Mouse (Mus musculus) midbrain, embryonic 13.5 days (tissue): Measurements from ENCODE around the gene Ampd3. TPM values are rescaled to one million over a fixed set of nuclear protein-coding genes. Genes with fewer than 3 reads are reported as not detected.

ENCODE experiments used
- ATAC-seq: fragments of 200-750 bp; cut with Nextera tagmentation; 2 replicates; pipeline ENCODE4 v1.8.0; 2017; ENCODE audit warnings: mild to moderate bottlenecking, moderate TSS enrichment, moderate library complexity
- H3K27ac ChIP-seq: fragments of 300-500 bp; sonication (generic); 2 replicates; pipeline ENCODE4 v1.5.1; 2015; ENCODE audit warnings: inconsistent platforms, mild to moderate bottlenecking, moderate library complexity
- H3K27me3 ChIP-seq: fragments of 300-500 bp; sonication (generic); 2 replicates; pipeline ENCODE4 v1.6.1; 2015; ENCODE audit warnings: mild to moderate bottlenecking, inconsistent platforms
- H3K36me3 ChIP-seq: fragments of 300-500 bp; sonication (generic); 2 replicates; pipeline ENCODE4 v1.6.1; 2015; ENCODE audit warnings: mild to moderate bottlenecking, inconsistent platforms
- H3K4me1 ChIP-seq: fragments of 300-500 bp; sonication (generic); replicated peaks from 2 replicates; pipeline ENCODE4 v1.6.1; 2015; ENCODE audit warnings: inconsistent platforms
- H3K4me2 ChIP-seq: fragments of 300-500 bp; sonication (generic); replicated peaks from 2 replicates; pipeline ENCODE4 v1.6.1; 2015; ENCODE audit warnings: moderate library complexity, mild to moderate bottlenecking, inconsistent platforms
- H3K4me3 ChIP-seq: fragments of 300-500 bp; sonication (generic); replicated peaks from 2 replicates; pipeline ENCODE4 v1.5.1; 2015; ENCODE audit warnings: mild to moderate bottlenecking, inconsistent platforms
- H3K9ac ChIP-seq: fragments of 300-500 bp; sonication (generic); replicated peaks from 2 replicates; pipeline ENCODE4 v1.6.1; 2015; ENCODE audit warnings: mild to moderate bottlenecking, inconsistent platforms
- H3K9me3 ChIP-seq: fragments of 300-500 bp; sonication (generic); 2 replicates; pipeline ENCODE4 v1.6.1; 2016; ENCODE audit warnings: mild to moderate bottlenecking, inconsistent platforms
- WGBS: fragments of 180-500 bp; shearing (Covaris S2); methylation state at CpG from one replicate; pipeline ENCODE4 v1.1.7; 2015; 5-methylcytosine and 5-hydroxymethylcytosine counted together
- microRNA-seq: library from miRNA; unstranded; fragments of <30 nt; microRNA quantifications from one replicate; pipeline ENCODE4, GENCODE M21; 2016
- polyA plus RNA-seq: library from polyadenylated mRNA; unstranded; fragments of >200 nt; fragmentation: Nextera tagmentation; extraction: Ambion mirVana; gene quantifications from 2 replicates; pipeline ENCODE4 v1.2.1, GENCODE M21; 2015

The Ampd3 gene
- polyA plus RNA-seq, 1 experiment from 2014 or later, result 2.9 TPM

GRCm38 (mm10) chr7:110853611-110854010 lies 85.6 kb downstream of the Ampd3 start:
- WGBS, result 60% methylated on average over 10 of the region's 10 CpGs
- no peak overlapping the region for H3K4me3 ChIP-seq
- no peaks in the 10 kb centered on the region for H3K36me3 ChIP-seq
- no peak overlapping the region for H3K4me2 ChIP-seq
- peaks cover 4% of the 10 kb centered on the region; the same call in 1 of the 2 replicates for H3K4me1 ChIP-seq
- no peak for ATAC-seq
- H3K9ac ChIP-seq, result no peak overlapping the region
- no peak overlapping the region for H3K27ac ChIP-seq
- H3K27me3 ChIP-seq, result no peaks in the 10 kb centered on the region
- no peaks in the 10 kb centered on the region for H3K9me3 ChIP-seq

GRCm38 (mm10) chr7:110854519-110854918 lies 86.5 kb downstream of the Ampd3 start:
- 67% methylated on average over 3 of the region's 3 CpGs for WGBS
- H3K27ac ChIP-seq, result no peak overlapping the region
- H3K9me3 ChIP-seq, result no peaks in the 10 kb centered on the region
- no peaks in the 10 kb centered on the region for H3K27me3 ChIP-seq
- no peak overlapping the region for H3K4me2 ChIP-seq
- peaks cover 4% of the 10 kb centered on the region; the same call in 1 of the 2 replicates for H3K4me1 ChIP-seq
- no peak overlapping the region for H3K4me3 ChIP-seq
- H3K36me3 ChIP-seq, result no peaks in the 10 kb centered on the region
- no peak for ATAC-seq
- no peak overlapping the region for H3K9ac ChIP-seq

- H3K4me1 ChIP-seq, result peaks cover 4% of the 10 kb centered on the region; the same call in 1 of the 2 replicates
- H3K27me3 ChIP-seq, result no peaks in the 10 kb centered on the region
- WGBS, result 86% methylated on average over 8 of the region's 8 CpGs
- H3K36me3 ChIP-seq, result no peaks in the 10 kb centered on the region
- no peak overlapping the region for H3K4me2 ChIP-seq
- no peaks in the 10 kb centered on the region for H3K9me3 ChIP-seq
- no peak overlapping the region for H3K4me3 ChIP-seq
- no peak for ATAC-seq
- no peak overlapping the region for H3K9ac ChIP-seq
- no peak overlapping the region for H3K27ac ChIP-seq
These were observed 87.0 kb downstream of the Ampd3 start for GRCm38 (mm10) chr7:110854927-110855546.

- H3K4me2 ChIP-seq, result no peak overlapping the region
These were observed 87.6 kb downstream of the Ampd3 start for GRCm38 (mm10) chr7:110855604-110856003.

GRCm38 (mm10) chr7:110860129-110860528 lies 92.1 kb downstream of the Ampd3 start:
- H3K9ac ChIP-seq, result no peak overlapping the region
- H3K4me1 ChIP-seq, result no peaks in the 10 kb centered on the region
- no peak overlapping the region for H3K4me3 ChIP-seq
- H3K27me3 ChIP-seq, result no peaks in the 10 kb centered on the region
- H3K36me3 ChIP-seq, result no peaks in the 10 kb centered on the region
- no peak overlapping the region for H3K4me2 ChIP-seq
- ATAC-seq, result no peak
- WGBS, result 87% methylated on average over 5 of the region's 5 CpGs
- H3K27ac ChIP-seq, result no peak overlapping the region
- H3K9me3 ChIP-seq, result no peaks in the 10 kb centered on the region

More at GRCm38 (mm10) chr7:110855604-110856003, 87.6 kb downstream of the Ampd3 start:
- Histone ChIP-seq H3K27ac (no peak overlapping the region), H3K9me3 (no peaks in the 10 kb centered on the region), H3K27me3 (no peaks in the 10 kb centered on the region), H3K4me3 (no peak overlapping the region), H3K9ac (no peak overlapping the region), H3K36me3 (no peaks in the 10 kb centered on the region), H3K4me1 (peaks cover 4% of the 10 kb centered on the region; the same call in 1 of the 2 replicates)
- ATAC-seq, result no peak
- WGBS, result 84% methylated on average over 1 of the region's 1 CpGs

Small RNA genes lying within 50 kb of the gene (microRNA-seq; reads per million reads assigned to microRNA genes)
- gene Gm47282, result not detected

Other genes starting within 250 kb of the Ampd3 start
- 57.6 and 63.2 TPM in 2 replicates for gene Sbf2, start 153.3 kb upstream of the Ampd3 start, polyA plus RNA-seq
- gene Adm, start 140.5 kb upstream of the Ampd3 start, polyA plus RNA-seq, result 4.5 TPM in 2 replicates
- 24.8 and 25.7 TPM in 2 replicates for gene Rnf141, start 76.3 kb downstream of the Ampd3 start, polyA plus RNA-seq
- 4.2 and 5.3 TPM in 2 replicates for gene Lyve1, start 95.0 kb downstream of the Ampd3 start, polyA plus RNA-seq
- gene Mrvi1, start 214.3 kb downstream of the Ampd3 start, polyA plus RNA-seq, result 0.62 and 0.86 TPM in 2 replicates